Mouse (Mus musculus): ENCODE data around the gene Marcksl1.

Gene Marcksl1

DNA sequence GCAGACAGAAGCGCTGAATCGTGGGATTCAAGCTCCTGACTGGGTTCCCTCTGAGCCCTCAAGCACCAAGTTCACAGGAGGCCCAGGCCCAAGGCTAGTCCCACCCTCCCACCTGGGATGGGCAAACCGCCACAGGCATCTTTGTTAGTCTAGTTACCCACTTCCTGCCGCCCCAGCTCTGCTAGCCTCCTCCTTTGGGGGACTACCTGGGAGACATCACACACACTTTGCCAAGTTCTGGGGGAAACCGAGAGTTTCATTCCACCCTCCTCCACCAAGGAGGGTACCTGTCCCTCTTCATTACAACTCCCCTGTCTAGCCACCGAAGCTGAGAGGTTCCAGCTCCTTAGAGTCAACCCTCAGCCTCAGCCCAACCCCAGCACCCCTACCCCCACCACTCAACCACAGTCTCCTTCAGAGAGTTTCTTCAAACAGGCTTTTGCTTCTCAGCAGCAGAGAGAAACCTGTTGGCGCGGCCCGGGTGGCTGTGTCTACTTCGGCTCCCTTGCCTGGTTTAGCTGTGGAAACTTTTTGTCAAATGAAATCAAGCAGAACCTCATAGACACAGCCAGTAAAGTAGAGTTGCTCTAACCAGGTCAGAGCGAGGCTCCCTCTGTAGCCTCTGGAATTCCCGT, 45.1 kb downstream of the Marcksl1 start:
- no peak for DNase-seq

DNA sequence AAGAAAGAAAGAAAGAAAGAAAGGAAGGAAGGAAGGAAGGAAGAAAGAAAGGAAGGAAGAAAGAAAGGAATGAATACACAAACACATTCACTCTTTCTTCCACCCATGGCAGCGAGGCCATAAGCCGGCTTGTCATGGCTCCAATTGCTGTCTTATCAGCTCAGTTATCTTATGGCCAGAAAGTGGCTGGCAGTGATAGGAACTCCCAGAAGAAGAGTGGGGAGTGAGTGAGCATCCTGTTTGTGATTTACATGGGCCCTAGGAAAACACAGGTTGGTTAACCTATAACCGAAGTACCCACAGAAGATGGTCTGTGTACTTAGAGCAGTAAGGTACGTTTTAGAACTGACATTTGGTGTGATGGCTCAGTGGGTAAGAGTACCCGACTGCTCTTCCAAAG, 47.8 kb downstream of the Marcksl1 start:
- DNase-seq, result no peak

DNA sequence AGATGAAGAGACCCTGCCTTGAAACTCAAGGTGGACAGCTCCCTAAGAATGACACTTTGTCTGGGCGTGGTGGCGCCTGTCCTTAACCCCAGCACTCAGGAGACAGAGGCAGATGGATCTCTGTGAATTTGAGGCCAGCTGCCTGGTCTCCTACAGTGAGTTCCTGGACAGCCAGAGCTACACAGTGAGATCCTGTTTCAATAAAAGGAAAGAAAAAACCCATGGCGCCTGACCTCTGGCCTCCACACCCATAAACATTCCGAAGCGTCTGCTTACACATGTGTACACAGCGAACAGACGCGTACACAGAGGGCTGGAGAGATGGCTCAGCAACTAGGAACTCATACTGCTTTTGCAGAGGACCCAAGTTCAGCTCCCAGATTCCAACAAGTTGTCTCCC, 50.3 kb downstream of the Marcksl1 start:
- DNase-seq, result no peak

DNA sequence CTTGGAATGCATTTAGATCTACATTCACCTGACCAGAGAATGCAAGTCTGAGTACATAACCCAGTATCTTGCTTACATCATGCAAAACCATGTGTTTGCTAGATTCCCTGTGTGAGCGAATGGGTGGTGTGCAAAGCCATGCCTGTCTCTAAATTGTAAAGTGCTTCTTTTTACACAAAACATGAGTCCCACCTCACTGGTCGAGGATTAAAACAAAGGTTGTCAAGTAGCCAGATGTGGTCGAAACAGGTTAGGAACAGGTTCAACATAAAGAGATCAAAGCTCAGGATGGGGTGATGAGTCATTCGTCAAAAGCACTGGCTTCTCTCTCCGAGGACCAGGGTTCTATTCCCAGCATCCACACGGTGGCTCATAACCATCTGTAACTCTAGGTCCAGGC, 51.8 kb downstream of the Marcksl1 start:
- DNase-seq, result no peak
